Mouse (Mus musculus) liver, adult (tissue): Measurements from ENCODE around the gene Slc22a17.

Experiments used
- GATA4 ChIP-seq: IDR thresholded peaks from 2 replicates; pipeline ENCODE4 v1.6.1; 2014; ENCODE audit warnings: mild to moderate bottlenecking, low read length; ENCODE audit not compliant: insufficient replicate concordance

The Slc22a17 gene

GRCm38 (mm10) chr14:54941024-54941978, 28.4 kb upstream of the Slc22a17 start:
- no peak for TF ChIP-seq GATA4

GRCm38 (mm10) chr14:54940176-54940530, 27.2 kb upstream of the Slc22a17 start:
- TF ChIP-seq GATA4: no peak

- TF ChIP-seq GATA4: no peak
Observed at GRCm38 (mm10) chr14:54939434-54940175, 26.7 kb upstream of the Slc22a17 start.

- TF ChIP-seq GATA4: no peak
Observed at GRCm38 (mm10) chr14:54938431-54939219, 25.7 kb upstream of the Slc22a17 start.

GRCm38 (mm10) chr14:54937361-54938182, 24.6 kb upstream of the Slc22a17 start:
- no peak for TF ChIP-seq GATA4

GRCm38 (mm10) chr14:54936831-54937160, 23.9 kb upstream of the Slc22a17 start:
- no peak for TF ChIP-seq GATA4

GRCm38 (mm10) chr14:54935904-54936830, 23.2 kb upstream of the Slc22a17 start, which contains the start of gene Cmtm5:
TSS of gene Cmtm5 (plus strand) at chr14:54936261.
- TF ChIP-seq GATA4: no peak

- TF ChIP-seq GATA4: no peak
Observed at GRCm38 (mm10) chr14:54932645-54933150, 19.8 kb upstream of the Slc22a17 start, which contains the start of gene Il25. TSS of gene Il25 (plus strand) at chr14:54932695.

- no peak for TF ChIP-seq GATA4
Observed at GRCm38 (mm10) chr14:54930431-54930830, 17.5 kb upstream of the Slc22a17 start.

- TF ChIP-seq GATA4: no peak
Observed at GRCm38 (mm10) chr14:54929801-54930200, 16.9 kb upstream of the Slc22a17 start.

- TF ChIP-seq GATA4: no peak
Observed at GRCm38 (mm10) chr14:54927296-54927695, 14.4 kb upstream of the Slc22a17 start.

GRCm38 (mm10) chr14:54926401-54927158, 13.6 kb upstream of the Slc22a17 start:
- no peak for TF ChIP-seq GATA4
